Mouse (Mus musculus): Measurements from ENCODE around the gene Gm5447. TPM values are rescaled to one million over a fixed set of nuclear protein-coding genes. Genes with fewer than 3 reads are reported as not detected.

Gm5447 gene
- polyA plus RNA-seq, 1 experiment from 2014 or later: 0.16 TPM

DNA sequence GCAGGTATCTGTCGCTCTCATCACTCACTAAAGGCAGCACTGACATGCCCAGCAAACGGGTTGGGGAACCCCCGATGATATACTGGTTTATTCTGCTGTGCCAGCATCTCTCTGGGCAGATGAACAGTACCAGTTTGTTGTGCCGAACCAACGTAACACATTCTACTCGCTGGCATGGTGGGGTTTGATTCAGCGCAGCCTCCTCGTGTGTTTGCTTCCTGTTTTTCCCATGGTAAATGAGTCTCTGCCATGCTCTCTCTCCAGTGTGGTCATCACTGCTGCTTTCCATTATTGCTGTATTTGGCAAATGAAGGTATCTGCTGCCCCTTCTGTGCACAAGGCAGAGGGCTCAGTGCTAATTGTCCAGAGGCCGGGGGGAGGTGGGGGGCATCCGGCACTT is 15.7 kb downstream of the Gm5447 start:
- Histone ChIP-seq H3K27ac (no peak overlapping the region), H3K9ac (no peak overlapping the region), H3K4me2 (no peak overlapping the region), H3K9me3 (no peaks in the 10 kb centered on the region), H3K27me3 (peaks cover 32% of the 10 kb centered on the region), H3K36me3 (no peaks in the 10 kb centered on the region), H3K4me3 (no peak overlapping the region), H3K4me1 (replicated peaks) (peaks cover 11% of the 10 kb centered on the region)
- no peak for ATAC-seq (ENCODE audit: low FRiP score)
- WGBS: 92% methylated on average over 10 of the region's 10 CpGs

DNA sequence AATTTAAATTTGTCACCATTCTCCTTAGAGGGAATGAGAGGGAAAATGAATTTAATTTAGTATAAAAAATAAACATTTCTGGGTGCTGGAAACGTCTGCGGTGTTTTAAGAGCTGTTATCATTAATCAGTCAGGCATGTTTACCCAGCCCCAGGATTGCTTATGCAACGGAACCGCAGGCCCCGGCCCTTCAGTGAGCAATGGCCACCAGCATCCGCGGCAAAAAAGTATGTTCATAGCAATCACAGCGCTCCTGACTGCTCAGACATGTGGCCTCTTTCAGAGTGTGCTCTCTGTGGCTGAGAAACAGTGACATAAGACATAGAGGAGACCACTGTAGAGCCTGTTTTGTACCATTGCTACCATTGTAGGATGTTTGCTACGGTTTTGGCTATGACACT is 16.2 kb downstream of the Gm5447 start:
- Histone ChIP-seq H3K4me1 (replicated peaks) (peaks cover 9% of the 10 kb centered on the region), H3K9me3 (no peaks in the 10 kb centered on the region), H3K4me3 (no peak overlapping the region), H3K9ac (no peak overlapping the region), H3K36me3 (no peaks in the 10 kb centered on the region), H3K4me2 (no peak overlapping the region), H3K27ac (no peak overlapping the region), H3K27me3 (peaks cover 31% of the 10 kb centered on the region)
- WGBS: 86% methylated on average over 9 of the region's 9 CpGs
- ATAC-seq (ENCODE audit: low FRiP score): no peak

DNA sequence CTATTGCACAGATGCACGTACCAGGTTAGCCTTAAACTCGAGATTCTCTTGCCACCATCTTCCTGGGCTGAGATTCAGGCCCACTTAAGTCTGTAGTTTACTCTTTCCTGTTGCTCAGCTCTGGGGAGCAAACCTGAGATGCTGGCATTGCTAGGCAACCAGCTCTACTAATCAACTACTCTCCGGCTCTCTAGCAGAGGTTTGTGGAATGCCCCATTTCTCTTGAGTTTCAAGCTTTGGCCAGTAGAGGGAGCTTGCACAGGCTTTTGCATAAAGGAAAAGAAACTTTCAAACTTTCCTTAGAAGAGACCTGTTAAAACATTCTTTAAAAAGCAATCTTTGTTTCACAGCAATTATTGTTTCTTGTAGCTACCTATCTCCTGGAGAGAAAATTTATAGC is 19.8 kb downstream of the Gm5447 start:
- Histone ChIP-seq H3K4me1 (replicated peaks) (no peaks in the 10 kb centered on the region), H3K27ac (no peak overlapping the region), H3K9ac (no peak overlapping the region), H3K4me3 (no peak overlapping the region), H3K9me3 (no peaks in the 10 kb centered on the region), H3K36me3 (no peaks in the 10 kb centered on the region), H3K4me2 (no peak overlapping the region), H3K27me3 (no peaks in the 10 kb centered on the region)
- WGBS: 32% methylated on average over 3 of the region's 3 CpGs
- peak; percentile 75; the same call in 1 of the 2 replicates for ATAC-seq (ENCODE audit: low FRiP score)

DNA sequence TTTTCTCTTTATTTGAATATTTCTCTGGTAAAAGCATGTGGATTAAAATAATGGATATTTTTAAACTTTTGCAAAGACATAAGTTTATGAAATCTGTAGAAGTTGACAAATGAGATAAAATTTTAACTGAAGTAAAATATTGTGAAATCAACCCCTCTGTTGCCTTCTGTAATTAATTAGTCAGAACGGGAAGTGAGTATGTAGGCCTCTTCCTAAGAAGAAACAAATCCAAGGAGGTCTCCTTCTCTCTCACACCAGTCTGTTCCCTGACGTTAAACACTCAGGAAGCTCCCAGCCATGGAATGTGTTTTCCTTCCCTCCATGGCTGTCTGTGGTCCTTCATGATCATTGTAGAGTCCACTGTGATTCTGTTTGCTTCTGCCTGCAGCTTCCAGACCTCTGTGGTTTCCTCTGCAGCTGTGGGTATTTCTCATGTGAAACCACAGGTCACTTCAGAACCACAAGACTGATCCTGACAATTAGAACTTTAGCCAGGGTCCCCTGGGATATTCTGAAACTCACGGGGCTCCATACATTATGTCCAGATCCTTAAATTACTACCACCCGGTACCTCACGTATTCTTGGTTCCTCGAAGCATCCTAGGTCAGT is 20.4 kb downstream of the Gm5447 start:
- no peaks in the 10 kb centered on the region for H3K4me1 ChIP-seq (replicated peaks)
- H3K27me3 ChIP-seq: no peaks in the 10 kb centered on the region
- ATAC-seq (ENCODE audit: low FRiP score): no peak
- H3K36me3 ChIP-seq: no peaks in the 10 kb centered on the region
- no peak overlapping the region for H3K4me3 ChIP-seq
- WGBS: 83% methylated on average over 6 of the region's 6 CpGs
- H3K27ac ChIP-seq: no peak overlapping the region
- no peak overlapping the region for H3K9ac ChIP-seq
- H3K4me2 ChIP-seq: no peak overlapping the region
- H3K9me3 ChIP-seq: no peaks in the 10 kb centered on the region

DNA sequence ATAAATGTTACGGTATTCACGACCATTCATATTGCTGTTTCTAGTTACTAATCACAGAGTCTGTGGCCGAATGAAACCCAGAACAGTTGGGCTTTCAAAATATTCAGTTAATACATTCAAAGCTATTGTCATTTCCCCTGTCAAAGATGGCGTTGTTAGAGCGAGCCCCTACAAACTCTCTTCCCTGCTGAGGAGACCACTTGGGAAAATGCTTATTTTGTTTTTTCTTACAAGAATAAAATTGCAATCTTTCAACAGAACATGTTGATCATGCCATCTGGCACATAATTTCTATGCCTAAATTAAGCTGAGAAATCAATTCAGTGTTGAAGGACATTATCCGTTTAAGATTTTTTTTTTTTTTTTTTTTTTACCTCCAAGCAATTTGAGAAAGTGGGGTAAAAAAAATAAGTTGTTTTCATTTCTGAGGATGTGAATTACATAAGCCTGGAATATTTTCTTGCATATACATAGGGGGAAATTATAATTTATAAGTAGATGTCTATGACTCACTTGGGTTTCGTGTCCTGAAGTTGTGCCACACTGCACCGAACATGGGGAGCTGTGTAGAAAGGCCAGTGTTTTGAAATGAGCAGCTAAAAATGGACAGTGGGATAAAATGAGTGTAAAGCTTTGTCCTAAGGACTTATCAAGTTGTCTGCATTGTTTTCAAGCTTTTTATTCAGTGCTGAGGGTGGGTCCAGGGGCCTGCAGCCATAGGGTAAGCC is 23.7 kb downstream of the Gm5447 start:
- H3K36me3 ChIP-seq: no peaks in the 10 kb centered on the region
- no peak overlapping the region for H3K27ac ChIP-seq
- no peaks in the 10 kb centered on the region for H3K4me1 ChIP-seq (replicated peaks)
- no peaks in the 10 kb centered on the region for H3K9me3 ChIP-seq
- no peak overlapping the region for H3K4me2 ChIP-seq
- ATAC-seq (ENCODE audit: low FRiP score): no peak
- H3K27me3 ChIP-seq: no peaks in the 10 kb centered on the region
- H3K9ac ChIP-seq: no peak overlapping the region
- no peak overlapping the region for H3K4me3 ChIP-seq
- 78% methylated on average over 8 of the region's 8 CpGs for WGBS

DNA sequence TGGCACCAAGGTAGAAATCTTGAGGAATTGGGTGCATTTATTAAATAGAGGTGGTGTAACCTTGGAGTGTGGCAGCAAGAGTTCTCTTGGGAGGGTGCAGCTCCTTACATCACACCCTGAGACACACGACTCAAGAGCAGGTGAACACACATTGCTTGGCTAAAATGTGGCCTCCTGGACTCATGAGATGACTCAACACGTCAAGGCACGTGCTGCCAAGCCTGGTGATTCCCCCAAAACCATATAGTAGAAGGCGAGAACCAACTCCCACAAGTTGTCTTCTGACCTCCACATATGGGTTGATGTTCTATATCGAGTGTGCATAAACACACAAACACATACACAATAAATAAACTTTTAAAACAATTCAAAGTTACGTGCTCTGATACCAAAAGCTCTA is 25.8 kb downstream of the Gm5447 start:
- no peaks in the 10 kb centered on the region for H3K27me3 ChIP-seq
- no peak overlapping the region for H3K27ac ChIP-seq
- ATAC-seq (ENCODE audit: low FRiP score): no peak
- WGBS: 88% methylated on average over 6 of the region's 6 CpGs
- H3K4me3 ChIP-seq: no peak overlapping the region
- no peaks in the 10 kb centered on the region for H3K4me1 ChIP-seq (replicated peaks)
- no peak overlapping the region for H3K9ac ChIP-seq
- no peaks in the 10 kb centered on the region for H3K9me3 ChIP-seq
- H3K4me2 ChIP-seq: no peak overlapping the region
- H3K36me3 ChIP-seq: no peaks in the 10 kb centered on the region

DNA sequence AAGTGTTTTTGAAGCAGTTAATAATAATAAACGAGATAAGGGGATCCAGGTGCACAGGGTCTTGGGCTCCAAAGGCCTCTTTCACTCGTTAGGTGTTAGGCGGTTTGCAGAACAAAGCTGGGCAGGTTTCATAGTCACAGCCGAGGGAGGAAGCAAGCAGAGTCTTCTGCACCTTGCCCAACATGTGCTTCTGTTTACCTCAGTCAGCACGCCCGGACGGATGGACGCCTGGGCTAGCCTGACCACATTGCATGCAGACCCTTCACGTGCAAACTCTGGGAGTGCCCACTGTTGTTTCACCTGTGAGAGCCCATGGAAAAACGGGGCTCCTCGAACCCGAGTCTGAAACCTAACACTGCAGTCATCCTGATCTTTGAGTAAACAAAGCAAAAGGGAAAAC is 30.5 kb downstream of the Gm5447 start:
- H3K27ac ChIP-seq: no peak overlapping the region
- H3K9ac ChIP-seq: no peak overlapping the region
- H3K4me1 ChIP-seq (replicated peaks): no peaks in the 10 kb centered on the region
- no peaks in the 10 kb centered on the region for H3K9me3 ChIP-seq
- 70% methylated on average over 12 of the region's 12 CpGs for WGBS
- H3K36me3 ChIP-seq: no peaks in the 10 kb centered on the region
- H3K4me3 ChIP-seq: no peak overlapping the region
- no peak overlapping the region for H3K4me2 ChIP-seq
- no peak for ATAC-seq (ENCODE audit: low FRiP score)
- H3K27me3 ChIP-seq: no peaks in the 10 kb centered on the region

DNA sequence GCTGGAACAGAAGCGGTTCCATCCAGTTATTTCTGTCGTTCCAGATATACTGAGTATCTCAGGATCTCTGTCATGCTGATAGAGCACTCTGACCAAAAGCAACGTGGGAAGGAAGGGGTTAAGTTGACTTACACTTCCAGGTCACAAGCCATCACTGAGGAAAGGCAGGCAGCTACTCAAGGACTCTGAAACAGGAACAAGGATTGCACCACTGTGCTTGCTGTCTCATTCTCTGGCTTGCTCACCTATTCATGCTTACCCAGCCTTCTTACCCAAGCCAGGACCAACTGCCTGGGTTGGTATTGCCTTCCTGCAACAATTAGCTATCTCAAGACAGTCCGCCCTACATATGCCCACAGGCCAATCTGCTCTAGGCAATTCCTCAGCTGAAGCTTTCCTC is 31.0 kb downstream of the Gm5447 start:
- H3K9me3 ChIP-seq: no peaks in the 10 kb centered on the region
- WGBS: 77% methylated on average over 4 of the region's 4 CpGs
- H3K4me3 ChIP-seq: no peak overlapping the region
- H3K27me3 ChIP-seq: no peaks in the 10 kb centered on the region
- ATAC-seq (ENCODE audit: low FRiP score): no peak
- no peak overlapping the region for H3K9ac ChIP-seq
- no peak overlapping the region for H3K4me2 ChIP-seq
- no peak overlapping the region for H3K27ac ChIP-seq
- no peaks in the 10 kb centered on the region for H3K36me3 ChIP-seq
- H3K4me1 ChIP-seq (replicated peaks): no peaks in the 10 kb centered on the region

DNA sequence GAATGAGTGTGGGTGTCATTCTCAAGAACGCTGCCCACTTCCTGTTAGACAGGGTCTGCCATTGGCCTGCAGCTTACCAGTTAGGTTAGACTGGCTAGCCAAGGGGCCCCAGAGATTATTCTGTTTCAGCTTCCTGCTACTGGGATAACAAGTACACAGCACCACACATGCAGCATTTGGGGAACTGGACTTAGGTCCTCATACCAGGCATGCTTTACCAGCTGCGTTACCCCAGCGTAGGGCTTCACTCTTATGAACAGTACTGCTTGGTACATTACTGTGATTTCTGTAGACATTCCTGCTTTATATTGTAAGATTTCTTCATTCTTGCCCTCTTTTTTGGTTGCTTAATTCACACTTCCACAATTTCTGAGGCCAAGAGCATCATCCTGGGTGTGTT is 43.5 kb downstream of the Gm5447 start:
- Histone ChIP-seq H3K36me3 (no peaks in the 10 kb centered on the region), H3K4me2 (no peak overlapping the region), H3K9ac (no peak overlapping the region), H3K27ac (no peak overlapping the region), H3K9me3 (no peaks in the 10 kb centered on the region), H3K27me3 (no peaks in the 10 kb centered on the region), H3K4me3 (no peak overlapping the region), H3K4me1 (replicated peaks) (no peaks in the 10 kb centered on the region)
- WGBS: 89% methylated on average over 3 of the region's 3 CpGs
- ATAC-seq (ENCODE audit: low FRiP score): no peak

DNA sequence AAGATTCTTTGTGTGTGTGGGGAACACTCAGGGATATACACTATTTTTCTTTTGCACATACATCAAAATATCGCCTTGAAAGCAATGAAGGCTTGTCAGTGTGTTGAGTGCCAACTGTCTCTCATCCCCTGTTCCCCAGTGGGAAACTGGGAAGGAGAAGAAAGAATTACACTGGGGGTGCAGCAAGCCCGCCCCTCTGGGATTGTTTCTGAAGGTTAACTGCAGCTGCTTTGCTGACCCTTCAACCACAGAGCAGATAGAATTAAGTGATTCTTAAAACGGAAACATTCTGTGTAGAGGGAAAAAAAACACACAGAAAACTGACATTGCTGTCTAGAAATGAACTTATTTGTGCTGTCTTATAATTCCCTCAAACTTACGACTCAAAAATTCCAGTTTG is 47.5 kb downstream of the Gm5447 start:
- no peaks in the 10 kb centered on the region for H3K9me3 ChIP-seq
- no peak for ATAC-seq (ENCODE audit: low FRiP score)
- no peak overlapping the region for H3K4me2 ChIP-seq
- no peaks in the 10 kb centered on the region for H3K4me1 ChIP-seq (replicated peaks)
- no peak overlapping the region for H3K9ac ChIP-seq
- 70% methylated on average over 4 of the region's 4 CpGs for WGBS
- no peak overlapping the region for H3K27ac ChIP-seq
- H3K27me3 ChIP-seq: no peaks in the 10 kb centered on the region
- no peaks in the 10 kb centered on the region for H3K36me3 ChIP-seq
- H3K4me3 ChIP-seq: no peak overlapping the region

DNA sequence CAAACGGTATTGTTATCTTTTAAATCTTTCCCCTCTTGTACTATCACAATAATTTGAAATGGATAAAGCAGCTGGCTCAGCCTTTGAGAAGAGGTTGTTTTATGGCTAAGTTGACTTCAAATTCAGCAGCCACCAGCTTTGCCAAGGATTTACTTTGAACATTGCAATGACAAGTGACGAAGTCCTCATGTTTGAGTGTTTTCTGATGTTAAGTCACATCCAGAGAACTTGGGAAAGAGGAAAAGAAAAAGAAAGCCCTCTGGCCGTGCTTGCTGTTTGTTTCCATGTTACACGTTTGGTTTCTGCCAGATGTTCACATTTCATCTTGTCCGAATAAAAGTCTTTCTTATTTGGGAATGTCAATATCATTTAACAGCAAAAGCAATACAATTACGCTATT is 47.9 kb downstream of the Gm5447 start:
- Histone ChIP-seq H3K4me2 (no peak overlapping the region), H3K9ac (no peak overlapping the region), H3K4me1 (replicated peaks) (no peaks in the 10 kb centered on the region), H3K27ac (no peak overlapping the region), H3K4me3 (no peak overlapping the region), H3K36me3 (no peaks in the 10 kb centered on the region), H3K9me3 (no peaks in the 10 kb centered on the region), H3K27me3 (no peaks in the 10 kb centered on the region)
- no peak for ATAC-seq (ENCODE audit: low FRiP score)
- WGBS: 79% methylated on average over 6 of the region's 6 CpGs

DNA sequence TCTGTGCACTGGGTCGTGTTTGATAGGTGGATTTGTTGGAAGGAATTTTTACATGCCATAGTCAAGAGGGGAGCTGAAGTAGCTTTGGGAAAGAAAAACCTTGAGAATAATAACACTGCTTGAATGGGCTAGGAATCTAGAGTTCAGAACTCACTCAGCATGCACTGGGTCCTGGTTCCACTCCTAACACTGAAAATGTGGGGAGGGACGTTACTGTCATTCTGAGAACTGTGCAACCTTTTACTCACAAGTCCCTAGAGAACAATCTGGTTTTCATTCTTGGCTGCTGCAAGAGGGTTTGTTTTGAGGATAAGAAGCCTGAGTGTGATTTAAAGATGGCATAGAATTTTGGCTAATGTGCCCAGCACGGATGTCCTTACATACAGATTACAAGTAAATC is 49.7 kb downstream of the Gm5447 start:
- ATAC-seq (ENCODE audit: low FRiP score): no peak
- H3K4me1 ChIP-seq (replicated peaks): no peaks in the 10 kb centered on the region
- H3K9me3 ChIP-seq: no peaks in the 10 kb centered on the region
- H3K27me3 ChIP-seq: no peaks in the 10 kb centered on the region
- no peak overlapping the region for H3K9ac ChIP-seq
- no peak overlapping the region for H3K4me3 ChIP-seq
- 82% methylated on average over 3 of the region's 3 CpGs for WGBS
- no peaks in the 10 kb centered on the region for H3K36me3 ChIP-seq
- H3K4me2 ChIP-seq: no peak overlapping the region
- no peak overlapping the region for H3K27ac ChIP-seq
